Mouse (Mus musculus) embryonic facial prominence, embryonic 14.5 days (tissue): ENCODE measurements around the gene Ndufb3. TPM values are rescaled to one million over a fixed set of nuclear protein-coding genes. Genes with fewer than 3 reads are reported as not detected.
"Not testable (repeated sequence)": the region's sequence is repeated elsewhere in the genome, so short reads cannot be mapped to it uniquely, and the experiment has no call there.

Source experiments
- ATAC-seq: fragments of 200-750 bp; cut with Nextera tagmentation; 2 replicates; pipeline ENCODE4 v1.8.0; 2017; ENCODE audit warnings: low read depth, moderate number of reproducible peaks, moderate TSS enrichment
- DNase-seq: peaks from one replicate; pipeline ENCODE4 v3.0.0-alpha.2; 2015; ENCODE audit warnings: low spot score
- H3K27ac ChIP-seq: fragments of 300-500 bp; sonication (generic); replicated peaks from 2 replicates; pipeline ENCODE4 v1.5.1; 2014; ENCODE audit warnings: low read depth, mild to moderate bottlenecking, low read length, moderate library complexity
- H3K27me3 ChIP-seq: fragments of 300-500 bp; sonication (generic); replicated peaks from 2 replicates; pipeline ENCODE4 v1.6.1; 2014; ENCODE audit warnings: low read length; ENCODE audit not compliant: control insufficient read depth, insufficient read depth
- H3K36me3 ChIP-seq: fragments of 300-500 bp; sonication (generic); 2 replicates; pipeline ENCODE4 v1.6.1; 2014; ENCODE audit warnings: low read length, mixed read lengths; ENCODE audit not compliant: control insufficient read depth, insufficient read depth
- H3K4me1 ChIP-seq: fragments of 300-500 bp; sonication (generic); 2 replicates; pipeline ENCODE4 v1.6.1; 2014; ENCODE audit warnings: antibody characterized with exemption, low read length; ENCODE audit not compliant: control insufficient read depth, insufficient read depth
- H3K4me2 ChIP-seq: fragments of 300-500 bp; sonication (generic); 2 replicates; pipeline ENCODE4 v1.6.1; 2014; ENCODE audit warnings: low read depth, mild to moderate bottlenecking, low read length, moderate library complexity, mixed read lengths
- H3K4me3 ChIP-seq: fragments of 300-500 bp; sonication (generic); 2 replicates; pipeline ENCODE4 v1.5.1; 2014; ENCODE audit warnings: low read depth, mild to moderate bottlenecking, low read length
- H3K9ac ChIP-seq: fragments of 300-500 bp; sonication (generic); 2 replicates; pipeline ENCODE4 v1.6.1; 2014; ENCODE audit warnings: low read depth, mild to moderate bottlenecking, low read length, moderate library complexity, mixed read lengths
- H3K9me3 ChIP-seq: fragments of 300-500 bp; sonication (generic); 2 replicates; pipeline ENCODE4 v1.6.1; 2016; ENCODE audit warnings: low read length; ENCODE audit not compliant: control insufficient read depth
- WGBS: fragments of 180-500 bp; shearing (Covaris S2); extraction: QIAGEN DNeasy Blood & Tissue Kit; methylation state at CpG from one replicate; pipeline ENCODE4 v1.1.7; 2014; 5-methylcytosine and 5-hydroxymethylcytosine counted together
- polyA plus RNA-seq: library from polyadenylated mRNA; unstranded; fragments of >200 nt; fragmentation: Nextera tagmentation; extraction: Ambion mirVana; gene quantifications from 2 replicates; pipeline ENCODE4 v1.2.1, GENCODE M21; 2014

Gene Ndufb3
- polyA plus RNA-seq, 1 experiment from 2014 or later: 176 TPM

DNA sequence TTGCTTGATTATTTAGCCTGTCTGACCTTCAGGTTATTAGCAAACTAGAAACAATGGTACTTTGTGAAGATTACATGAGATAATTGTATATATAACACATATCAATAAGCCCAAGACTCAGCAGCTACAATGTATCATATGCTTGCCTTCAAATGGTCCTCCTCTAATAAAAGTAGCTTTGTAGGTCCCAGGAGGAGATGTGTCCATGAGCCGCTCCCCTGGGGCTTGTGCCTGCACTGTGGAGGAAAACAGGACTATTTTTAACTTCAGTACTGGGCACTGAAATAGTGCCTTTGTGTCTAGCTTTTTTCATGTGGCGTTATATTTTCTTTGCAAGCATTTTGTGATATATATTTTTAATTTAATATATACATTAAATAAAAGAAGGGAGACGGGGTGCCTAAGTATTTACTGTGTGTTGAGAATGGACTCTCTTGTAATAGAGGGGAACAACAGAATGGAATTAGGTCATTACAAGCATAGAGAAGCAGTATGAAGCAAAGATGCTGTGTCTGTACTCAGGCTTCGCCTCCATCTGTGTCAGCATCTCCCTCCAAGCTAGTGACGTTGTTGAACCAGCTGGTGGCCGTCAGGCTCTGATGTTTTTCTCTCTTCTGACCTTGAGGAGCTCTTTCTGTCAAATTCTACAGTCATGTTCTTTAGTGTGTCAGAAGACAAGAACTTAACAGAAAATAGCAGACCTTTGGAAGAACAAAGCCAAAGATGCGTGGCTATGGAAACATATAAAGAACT, 36.0 kb downstream of the Ndufb3 start:
- no peak overlapping the region for H3K27ac ChIP-seq
- DNase-seq: no peak

DNA sequence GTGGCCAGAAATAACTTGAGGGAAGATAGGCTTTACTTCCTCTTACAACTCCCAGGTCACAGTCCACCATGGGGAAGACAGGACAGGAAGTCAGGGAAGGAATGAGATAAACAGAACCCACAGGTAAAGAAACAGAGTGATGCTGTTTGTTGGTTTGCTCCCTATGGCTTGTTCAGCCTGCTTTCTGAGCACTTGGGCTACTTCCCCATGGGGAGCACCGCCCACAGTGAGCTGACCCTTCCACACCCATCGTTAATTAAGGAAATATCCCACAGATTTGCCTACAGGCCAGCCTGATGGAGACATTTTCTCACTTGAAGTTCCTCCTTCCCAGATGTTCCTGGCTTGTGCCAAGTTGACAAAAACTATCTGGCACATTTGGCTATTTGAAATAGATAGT, 42.7 kb downstream of the Ndufb3 start:
- H3K9me3 ChIP-seq, H3K27ac ChIP-seq, ATAC-seq, H3K9ac ChIP-seq, H3K27me3 ChIP-seq, H3K4me2 ChIP-seq, H3K4me1 ChIP-seq, DNase-seq, H3K4me3 ChIP-seq, H3K36me3 ChIP-seq: not testable (repeated sequence)
- 78% methylated on average over 1 of the region's 2 CpGs for WGBS

More for the DNA sequence above, 36.0 kb downstream of the Ndufb3 start:
- no peak overlapping the region for H3K9ac ChIP-seq
- H3K9me3 ChIP-seq: peaks cover 5% of the 10 kb centered on the region; the same call in 1 of the 2 replicates
- ATAC-seq: no peak
- no peaks in the 10 kb centered on the region for H3K4me1 ChIP-seq
- WGBS: 54% methylated on average over 7 of the region's 7 CpGs
- no peaks in the 10 kb centered on the region for H3K27me3 ChIP-seq
- H3K4me3 ChIP-seq: no peak overlapping the region
- H3K4me2 ChIP-seq: no peak overlapping the region
- no peaks in the 10 kb centered on the region for H3K36me3 ChIP-seq

Other genes starting within 250 kb of the Ndufb3 start
- gene Bzw1, start 193.5 kb upstream of the Ndufb3 start, polyA plus RNA-seq: 347 and 401 TPM in 2 replicates
- gene Clk1, start 162.3 kb upstream of the Ndufb3 start, polyA plus RNA-seq: 157 and 196 TPM in 2 replicates
- 36.1 and 37.3 TPM in 2 replicates for gene Nif3l1, start 141.2 kb upstream of the Ndufb3 start, polyA plus RNA-seq
- 44.9 and 50.7 TPM in 2 replicates for gene Ppil3, start 140.9 kb upstream of the Ndufb3 start, polyA plus RNA-seq
- 31.6 and 32.5 TPM in 2 replicates for gene Orc2, start 81.3 kb upstream of the Ndufb3 start, polyA plus RNA-seq
- gene Fam126b, start 61 bp upstream of the Ndufb3 start, polyA plus RNA-seq: 8.0 and 8.4 TPM in 2 replicates
- gene Als2cr12, start 109.6 kb downstream of the Ndufb3 start, polyA plus RNA-seq: 0.13 and 0.22 TPM in 2 replicates
- 32.4 and 33.9 TPM in 2 replicates for gene Cflar, start 125.1 kb downstream of the Ndufb3 start, polyA plus RNA-seq
- 23.3 and 24.2 TPM in 2 replicates for gene Casp8, start 209.0 kb downstream of the Ndufb3 start, polyA plus RNA-seq